Mouse (Mus musculus) neural tube, embryonic 14.5 days (tissue): ENCODE measurements around the gene Hist1h2ag. TPM values are rescaled to one million over a fixed set of nuclear protein-coding genes. Genes with fewer than 3 reads are reported as not detected.

ENCODE experiments used
- ATAC-seq: fragments of 200-750 bp; cut with Nextera tagmentation; 2 replicates; pipeline ENCODE4 v1.8.0; 2017; ENCODE audit warnings: low read depth, mild to moderate bottlenecking, moderate TSS enrichment, moderate library complexity
- H3K27ac ChIP-seq: fragments of 300-500 bp; sonication (generic); 2 replicates; pipeline ENCODE4 v1.5.1; 2014; ENCODE audit warnings: low read depth, mild to moderate bottlenecking, control low read depth, low read length, moderate library complexity, mixed read lengths
- H3K27me3 ChIP-seq: fragments of 300-500 bp; sonication (generic); 2 replicates; pipeline ENCODE4 v1.6.1; 2014; ENCODE audit warnings: low read length; ENCODE audit not compliant: control insufficient read depth, insufficient read depth
- H3K36me3 ChIP-seq: fragments of 300-500 bp; sonication (generic); 2 replicates; pipeline ENCODE4 v1.6.1; 2014; ENCODE audit warnings: low read length, mixed read lengths; ENCODE audit not compliant: control insufficient read depth, insufficient read depth
- H3K4me1 ChIP-seq: fragments of 300-500 bp; sonication (generic); 2 replicates; pipeline ENCODE4 v1.6.1; 2014; ENCODE audit warnings: low read length; ENCODE audit not compliant: control insufficient read depth, insufficient read depth
- H3K4me2 ChIP-seq: fragments of 300-500 bp; sonication (generic); 2 replicates; pipeline ENCODE4 v1.6.1; 2014; ENCODE audit warnings: mild to moderate bottlenecking, low read depth, low read length, control low read depth
- H3K4me3 ChIP-seq: fragments of 300-500 bp; sonication (generic); 2 replicates; pipeline ENCODE4 v1.5.1; 2014; ENCODE audit warnings: low read depth, low read length, control low read depth, mixed read lengths
- H3K9ac ChIP-seq: fragments of 300-500 bp; sonication (generic); replicated peaks from 2 replicates; pipeline ENCODE4 v1.6.1; 2014; ENCODE audit warnings: low read depth, mild to moderate bottlenecking, control low read depth, low read length, mixed read lengths
- H3K9me3 ChIP-seq: fragments of 300-500 bp; sonication (generic); 2 replicates; pipeline ENCODE4 v1.6.1; 2016; ENCODE audit warnings: low read length; ENCODE audit not compliant: control insufficient read depth
- WGBS: fragments of 180-500 bp; shearing (Covaris S2); extraction: QIAGEN DNeasy Blood & Tissue Kit; methylation state at CpG from one replicate; pipeline ENCODE4 v1.1.7; 2014; 5-methylcytosine and 5-hydroxymethylcytosine counted together
- polyA plus RNA-seq: library from polyadenylated mRNA; unstranded; fragments of >200 nt; fragmentation: Nextera tagmentation; extraction: Ambion mirVana; gene quantifications from 2 replicates; pipeline ENCODE4 v1.2.1, GENCODE M21; 2014

Gene Hist1h2ag
- polyA plus RNA-seq, 1 experiment from 2014 or later = 3.8 TPM

DNA sequence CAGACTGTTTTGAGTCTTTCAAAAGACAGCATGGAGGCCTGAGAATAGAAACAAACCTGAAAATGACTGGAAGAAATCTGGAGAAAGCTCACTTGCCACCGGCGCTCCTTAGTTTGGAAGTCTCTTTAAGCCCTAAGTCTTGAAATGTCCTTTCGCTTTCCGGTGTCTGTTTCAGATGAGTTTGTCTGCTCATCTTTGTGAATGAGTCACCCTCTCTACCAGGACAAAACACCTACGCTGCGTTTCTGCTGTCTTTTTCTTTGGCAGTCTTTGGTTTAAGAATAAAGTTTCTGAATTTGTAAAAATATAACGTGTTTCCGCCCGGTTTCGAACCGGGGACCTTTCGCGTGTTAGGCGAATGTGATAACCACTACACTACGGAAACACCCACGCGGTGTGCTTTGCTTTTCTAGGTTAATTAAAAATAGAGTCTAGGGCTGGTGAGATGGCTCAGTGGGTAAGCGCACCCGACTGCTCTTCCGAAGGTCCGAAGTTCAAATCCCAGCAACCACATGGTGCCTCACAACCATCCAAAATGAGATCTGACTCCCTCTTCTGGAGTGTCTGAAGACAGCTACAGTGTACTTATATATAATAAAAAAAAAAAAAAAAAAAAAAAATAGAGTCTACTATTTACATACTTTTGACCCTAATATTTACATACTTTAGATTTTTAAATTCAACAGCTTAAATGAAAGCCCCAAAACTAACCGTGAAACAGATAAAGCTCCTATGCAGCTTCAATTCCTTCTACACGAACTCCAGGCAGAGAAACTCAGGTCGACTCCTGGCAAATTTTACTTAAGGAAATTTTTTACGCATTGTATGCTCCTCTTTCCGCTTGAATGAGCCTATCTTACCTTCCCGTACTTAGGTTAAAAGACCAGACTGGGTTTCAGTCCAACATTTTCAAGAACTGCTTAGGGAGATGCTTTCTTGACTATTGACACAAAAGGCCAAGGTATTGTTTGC, 27.0 kb downstream of the Hist1h2ag start:
- Histone ChIP-seq H3K9ac (no peak overlapping the region), H3K27ac (no peak overlapping the region), H3K4me3 (no peak overlapping the region), H3K36me3 (no peaks in the 10 kb centered on the region), H3K4me1 (no peaks in the 10 kb centered on the region), H3K27me3 (peaks cover 72% of the 10 kb centered on the region), H3K4me2 (no peak overlapping the region), H3K9me3 (no peaks in the 10 kb centered on the region)
- ATAC-seq = peak; percentile 66; the same call in 1 of the 2 replicates
- WGBS = 17% methylated on average over 27 of the region's 27 CpGs

DNA sequence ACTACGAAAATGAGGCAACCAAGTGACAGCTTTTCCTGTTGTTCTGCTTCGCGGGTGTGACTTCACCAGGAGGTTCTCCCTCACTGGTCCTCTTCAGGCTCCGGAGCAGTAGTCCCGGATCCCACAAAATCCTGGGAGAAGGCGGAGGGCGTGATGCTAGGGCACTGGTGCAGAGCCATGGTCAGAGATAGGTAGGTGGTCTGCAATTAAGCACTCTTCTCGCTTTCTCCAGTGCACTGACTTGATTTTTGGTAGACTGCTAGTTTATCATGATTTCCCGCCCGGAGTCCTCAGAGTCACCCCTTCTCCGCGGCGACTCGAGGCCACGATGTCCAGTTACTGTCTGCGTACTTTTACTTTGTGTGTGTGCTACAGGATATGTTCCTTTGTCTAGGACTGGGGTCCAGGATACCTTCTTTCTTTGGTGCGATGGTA, 28.3 kb downstream of the Hist1h2ag start:
- Histone ChIP-seq H3K36me3 (no peaks in the 10 kb centered on the region), H3K4me1 (no peaks in the 10 kb centered on the region), H3K27ac (no peak overlapping the region), H3K9me3 (no peaks in the 10 kb centered on the region), H3K9ac (no peak overlapping the region), H3K4me2 (no peak overlapping the region), H3K4me3 (no peak overlapping the region), H3K27me3 (peaks cover 73% of the 10 kb centered on the region)
- whole genome bisulfite sequencing = 12% methylated on average over 17 of the region's 17 CpGs
- no peak for ATAC-seq

DNA sequence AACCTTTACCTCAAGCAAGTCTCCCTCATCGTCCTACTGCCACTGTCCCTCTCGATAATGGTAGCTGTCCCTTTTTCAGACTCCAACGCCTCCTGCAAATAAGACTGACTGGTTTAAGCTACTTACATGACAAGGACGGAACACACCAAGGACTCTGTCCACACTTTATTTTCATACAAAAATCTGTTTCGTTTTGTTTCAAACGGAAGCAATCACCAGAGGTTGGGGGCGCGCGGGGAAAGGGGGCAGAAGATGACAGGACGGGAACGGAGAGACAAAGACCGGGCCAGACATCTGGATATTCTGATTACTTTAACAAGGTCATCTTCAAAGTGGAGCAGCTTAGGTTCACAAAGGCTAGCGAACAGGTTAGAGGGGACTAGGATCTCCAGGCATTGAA, 29.0 kb downstream of the Hist1h2ag start:
- WGBS = 17% methylated on average over 13 of the region's 13 CpGs
- Histone ChIP-seq H3K27me3 (peaks cover 73% of the 10 kb centered on the region), H3K9ac (no peak overlapping the region), H3K9me3 (no peaks in the 10 kb centered on the region), H3K4me3 (no peak overlapping the region), H3K4me1 (no peaks in the 10 kb centered on the region), H3K4me2 (no peak overlapping the region), H3K27ac (no peak overlapping the region), H3K36me3 (no peaks in the 10 kb centered on the region)
- ATAC-seq = no peak

DNA sequence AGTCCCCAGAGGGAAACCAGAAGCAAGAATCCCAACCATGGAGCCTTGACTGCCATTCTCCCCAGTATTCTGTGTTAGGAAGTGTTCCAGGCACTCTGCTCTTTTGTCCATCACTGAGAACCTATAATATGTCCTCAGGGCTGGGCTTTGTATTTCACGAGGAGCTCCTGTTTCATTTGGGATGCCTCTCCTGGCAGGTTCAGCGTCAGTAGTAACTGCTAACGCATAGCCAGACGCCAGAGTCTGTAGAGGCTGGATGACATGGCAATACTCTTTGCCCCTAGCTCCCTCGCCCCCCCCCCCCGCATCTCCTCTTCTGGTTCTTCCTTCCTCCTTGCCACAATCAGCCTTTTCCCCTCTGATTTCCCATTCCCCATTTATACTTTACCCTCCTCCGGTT, 33.1 kb downstream of the Hist1h2ag start, which contains the start of gene Prss16:
Prss16 (minus strand) TSS at position 101 of the 400 bp plus-strand sequence.
- H3K4me2 ChIP-seq = no peak within 1 kb of the TSS
- no peak for ATAC-seq
- H3K27ac ChIP-seq = no peak within 1 kb of the TSS
- no peaks in the 10 kb centered on the region for H3K36me3 ChIP-seq
- H3K4me3 ChIP-seq = no peak within 1 kb of the TSS
- WGBS = 38% methylated on average over 6 of the region's 7 CpGs
- peaks cover 15% of the 10 kb centered on the region for H3K4me1 ChIP-seq
- no peaks in the 10 kb centered on the region for H3K9me3 ChIP-seq
- H3K9ac ChIP-seq = no peak within 1 kb of the TSS
- peaks cover 81% of the 10 kb centered on the region for H3K27me3 ChIP-seq

- no peak for ATAC-seq
These were observed 34.0 kb downstream of the Hist1h2ag start for GRCm38 (mm10) chr13:22008707-22009106.

GRCm38 (mm10) chr13:22007872-22008271, 34.9 kb downstream of the Hist1h2ag start:
- Histone ChIP-seq H3K4me2 (no peak overlapping the region), H3K27me3 (peaks cover 88% of the 10 kb centered on the region), H3K4me3 (no peak overlapping the region), H3K36me3 (no peaks in the 10 kb centered on the region), H3K9me3 (no peaks in the 10 kb centered on the region), H3K27ac (no peak overlapping the region), H3K9ac (no peak overlapping the region), H3K4me1 (peaks cover 15% of the 10 kb centered on the region)
- no peak for ATAC-seq
- whole genome bisulfite sequencing = 55% methylated on average over 7 of the region's 7 CpGs

More at GRCm38 (mm10) chr13:22008707-22009106, 34.0 kb downstream of the Hist1h2ag start:
- Histone ChIP-seq H3K9ac (no peak overlapping the region), H3K27ac (no peak overlapping the region), H3K9me3 (no peaks in the 10 kb centered on the region), H3K4me3 (no peak overlapping the region), H3K4me2 (no peak overlapping the region), H3K27me3 (peaks cover 85% of the 10 kb centered on the region), H3K36me3 (no peaks in the 10 kb centered on the region), H3K4me1 (peaks cover 15% of the 10 kb centered on the region)
- 68% methylated on average over 3 of the region's 3 CpGs for WGBS

- Histone ChIP-seq H3K27me3 (peaks cover 88% of the 10 kb centered on the region), H3K27ac (no peak overlapping the region), H3K9me3 (no peaks in the 10 kb centered on the region), H3K36me3 (no peaks in the 10 kb centered on the region), H3K4me1 (peaks cover 15% of the 10 kb centered on the region), H3K9ac (no peak overlapping the region), H3K4me3 (no peak overlapping the region), H3K4me2 (peak overlapping the region; percentile 55; the same call in 1 of the 2 replicates)
- 4% methylated on average over 18 of the region's 18 CpGs for WGBS
- ATAC-seq = no peak
These were observed 35.6 kb downstream of the Hist1h2ag start for GRCm38 (mm10) chr13:22007121-22007510.

GRCm38 (mm10) chr13:22006334-22007120, 36.2 kb downstream of the Hist1h2ag start:
- ATAC-seq = peak; percentile 33; the same call in 1 of the 2 replicates
- peaks cover 15% of the 10 kb centered on the region for H3K4me1 ChIP-seq
- H3K27me3 ChIP-seq = peaks cover 90% of the 10 kb centered on the region
- no peak overlapping the region for H3K27ac ChIP-seq
- under 1% methylated on average over 38 of the region's 38 CpGs for WGBS
- peak overlapping the region; percentile 27 for H3K4me3 ChIP-seq
- H3K4me2 ChIP-seq = peak overlapping the region; percentile 55
- no peaks in the 10 kb centered on the region for H3K9me3 ChIP-seq
- H3K9ac ChIP-seq = peak overlapping the region; percentile 28; the same call in 1 of the 2 replicates
- no peaks in the 10 kb centered on the region for H3K36me3 ChIP-seq
